Mouse (Mus musculus): ENCODE measurements around the gene Vsx2. TPM values are rescaled to one million over a fixed set of nuclear protein-coding genes. Genes with fewer than 3 reads are reported as not detected.

Gene Vsx2
- polyA plus RNA-seq, 1 experiment from 2014 or later, result not detected

GRCm38 (mm10) chr12:84605860-84606259 is 36.3 kb downstream of the Vsx2 start:
- no peaks in the 10 kb centered on the region for H3K9me3 ChIP-seq (ENCODE audit: low read length)
- no peak overlapping the region for H3K27ac ChIP-seq (ENCODE audit: low read length)
- no peak overlapping the region for H3K4me3 ChIP-seq (ENCODE audit: low read length)
- no peak for ATAC-seq (ENCODE audit: low FRiP score, low TSS enrichment)
- no peaks in the 10 kb centered on the region for H3K27me3 ChIP-seq (ENCODE audit: insufficient read depth, low read length)
- H3K9ac ChIP-seq (replicated peaks; ENCODE audit: low read length), result no peak overlapping the region
- H3K4me1 ChIP-seq (ENCODE audit: insufficient read depth, low read length), result no peaks in the 10 kb centered on the region
- WGBS, result 70% methylated on average over 7 of the region's 7 CpGs
- H3K36me3 ChIP-seq (ENCODE audit: insufficient read depth, low read length), result peaks cover 22% of the 10 kb centered on the region
- no peak overlapping the region for H3K4me2 ChIP-seq (replicated peaks; ENCODE audit: low read depth, low read length)

GRCm38 (mm10) chr12:84611718-84612117 is 42.2 kb downstream of the Vsx2 start:
- H3K4me3 ChIP-seq (ENCODE audit: low read length), result no peak overlapping the region
- ATAC-seq (ENCODE audit: low FRiP score, low TSS enrichment), result no peak
- H3K27me3 ChIP-seq (ENCODE audit: insufficient read depth, low read length), result no peaks in the 10 kb centered on the region
- H3K27ac ChIP-seq (ENCODE audit: low read length), result no peak overlapping the region
- no peaks in the 10 kb centered on the region for H3K9me3 ChIP-seq (ENCODE audit: low read length)
- WGBS, result 83% methylated on average over 10 of the region's 10 CpGs
- peaks cover 20% of the 10 kb centered on the region for H3K4me1 ChIP-seq (ENCODE audit: insufficient read depth, low read length)
- H3K36me3 ChIP-seq (ENCODE audit: insufficient read depth, low read length), result peaks cover 5% of the 10 kb centered on the region; the same call in 1 of the 2 replicates
- no peak overlapping the region for H3K4me2 ChIP-seq (replicated peaks; ENCODE audit: low read depth, low read length)
- H3K9ac ChIP-seq (replicated peaks; ENCODE audit: low read length), result no peak overlapping the region

- peak overlapping the region; percentile 57 for H3K27ac ChIP-seq (ENCODE audit: low read length)
- no peak overlapping the region for H3K4me2 ChIP-seq (replicated peaks; ENCODE audit: low read depth, low read length)
- H3K4me3 ChIP-seq (ENCODE audit: low read length), result no peak overlapping the region
- H3K27me3 ChIP-seq (ENCODE audit: insufficient read depth, low read length), result no peaks in the 10 kb centered on the region
- H3K36me3 ChIP-seq (ENCODE audit: insufficient read depth, low read length), result no peaks in the 10 kb centered on the region
- peaks cover 20% of the 10 kb centered on the region for H3K4me1 ChIP-seq (ENCODE audit: insufficient read depth, low read length)
- 38% methylated on average over 8 of the region's 8 CpGs for WGBS
- peak; percentile 71 for ATAC-seq (ENCODE audit: low FRiP score, low TSS enrichment)
- no peak overlapping the region for H3K9ac ChIP-seq (replicated peaks; ENCODE audit: low read length)
- no peaks in the 10 kb centered on the region for H3K9me3 ChIP-seq (ENCODE audit: low read length)
Observed at GRCm38 (mm10) chr12:84612518-84612917, 43.0 kb downstream of the Vsx2 start.

GRCm38 (mm10) chr12:84614001-84614400 is 44.4 kb downstream of the Vsx2 start:
- 83% methylated on average over 11 of the region's 11 CpGs for WGBS

GRCm38 (mm10) chr12:84614524-84614923 is 45.0 kb downstream of the Vsx2 start:
- Histone ChIP-seq H3K36me3 (ENCODE audit: insufficient read depth, low read length) (no peaks in the 10 kb centered on the region), H3K9ac (replicated peaks; ENCODE audit: low read length) (no peak overlapping the region), H3K4me1 (ENCODE audit: insufficient read depth, low read length) (peaks cover 20% of the 10 kb centered on the region), H3K4me2 (replicated peaks; ENCODE audit: low read depth, low read length) (no peak overlapping the region), H3K27ac (ENCODE audit: low read length) (no peak overlapping the region), H3K9me3 (ENCODE audit: low read length) (no peaks in the 10 kb centered on the region), H3K27me3 (ENCODE audit: insufficient read depth, low read length) (no peaks in the 10 kb centered on the region), H3K4me3 (ENCODE audit: low read length) (no peak overlapping the region)
- WGBS, result 69% methylated on average over 7 of the region's 7 CpGs
- no peak for ATAC-seq (ENCODE audit: low FRiP score, low TSS enrichment)

More at GRCm38 (mm10) chr12:84614001-84614400, 44.4 kb downstream of the Vsx2 start:
- Histone ChIP-seq H3K27me3 (ENCODE audit: insufficient read depth, low read length) (no peaks in the 10 kb centered on the region), H3K9me3 (ENCODE audit: low read length) (no peaks in the 10 kb centered on the region), H3K36me3 (ENCODE audit: insufficient read depth, low read length) (no peaks in the 10 kb centered on the region), H3K9ac (replicated peaks; ENCODE audit: low read length) (no peak overlapping the region; the same call in 1 of the 2 replicates), H3K27ac (ENCODE audit: low read length) (no peak overlapping the region), H3K4me2 (replicated peaks; ENCODE audit: low read depth, low read length) (no peak overlapping the region), H3K4me1 (ENCODE audit: insufficient read depth, low read length) (peaks cover 20% of the 10 kb centered on the region), H3K4me3 (ENCODE audit: low read length) (no peak overlapping the region)
- ATAC-seq (ENCODE audit: low FRiP score, low TSS enrichment), result no peak

GRCm38 (mm10) chr12:84616977-84617630 is 47.5 kb downstream of the Vsx2 start, which contains the start of gene Abcd4:
Abcd4 (minus strand) TSS chr12:84617413.
- H3K36me3 ChIP-seq (ENCODE audit: insufficient read depth, low read length), result no peaks in the 10 kb centered on the region
- WGBS, result 0% methylated on average over 34 of the region's 34 CpGs
- H3K4me1 ChIP-seq (ENCODE audit: insufficient read depth, low read length), result peaks cover 21% of the 10 kb centered on the region
- ATAC-seq (ENCODE audit: low FRiP score, low TSS enrichment), result peak; percentile 98
- H3K27ac ChIP-seq (ENCODE audit: low read length), result peak within 1 kb of the TSS; percentile 50; the same call in 1 of the 2 replicates
- peaks cover 3% of the 10 kb centered on the region; the same call in 1 of the 2 replicates for H3K27me3 ChIP-seq (ENCODE audit: insufficient read depth, low read length)
- peak within 1 kb of the TSS; percentile 93 for H3K9ac ChIP-seq (replicated peaks; ENCODE audit: low read length)
- peak within 1 kb of the TSS; percentile 78 for H3K4me2 ChIP-seq (replicated peaks; ENCODE audit: low read depth, low read length)
- peak within 1 kb of the TSS; percentile 95 for H3K4me3 ChIP-seq (ENCODE audit: low read length)
- no peaks in the 10 kb centered on the region for H3K9me3 ChIP-seq (ENCODE audit: low read length)

- 7% methylated on average over 10 of the region's 10 CpGs for WGBS
- H3K27ac ChIP-seq (ENCODE audit: low read length), result no peak overlapping the region
- peak overlapping the region; percentile 78 for H3K4me2 ChIP-seq (replicated peaks; ENCODE audit: low read depth, low read length)
Observed at GRCm38 (mm10) chr12:84617663-84618062, 48.1 kb downstream of the Vsx2 start.

GRCm38 (mm10) chr12:84620975-84621374 is 51.4 kb downstream of the Vsx2 start:
- H3K27me3 ChIP-seq (ENCODE audit: insufficient read depth, low read length), result peaks cover 30% of the 10 kb centered on the region
- ATAC-seq (ENCODE audit: low FRiP score, low TSS enrichment), result no peak

More at GRCm38 (mm10) chr12:84617663-84618062, 48.1 kb downstream of the Vsx2 start:
- peaks cover 15% of the 10 kb centered on the region for H3K4me1 ChIP-seq (ENCODE audit: insufficient read depth, low read length)
- H3K27me3 ChIP-seq (ENCODE audit: insufficient read depth, low read length), result peaks cover 3% of the 10 kb centered on the region; the same call in 1 of the 2 replicates
- H3K9me3 ChIP-seq (ENCODE audit: low read length), result no peaks in the 10 kb centered on the region
- no peaks in the 10 kb centered on the region for H3K36me3 ChIP-seq (ENCODE audit: insufficient read depth, low read length)
- H3K4me3 ChIP-seq (ENCODE audit: low read length), result peak overlapping the region; percentile 95
- ATAC-seq (ENCODE audit: low FRiP score, low TSS enrichment), result peak; percentile 58; the same call in 1 of the 2 replicates
- H3K9ac ChIP-seq (replicated peaks; ENCODE audit: low read length), result peak overlapping the region; percentile 93

GRCm38 (mm10) chr12:84624601-84625000 is 55.0 kb downstream of the Vsx2 start:
- H3K4me3 ChIP-seq (ENCODE audit: low read length), result no peak overlapping the region
- WGBS, result 34% methylated on average over 8 of the region's 8 CpGs
- no peak overlapping the region for H3K4me2 ChIP-seq (replicated peaks; ENCODE audit: low read depth, low read length)

More at GRCm38 (mm10) chr12:84620975-84621374, 51.4 kb downstream of the Vsx2 start:
- Histone ChIP-seq H3K4me3 (ENCODE audit: low read length) (no peak overlapping the region), H3K4me1 (ENCODE audit: insufficient read depth, low read length) (0 out of 2 replicates have a peak, but pooled peaks cover 8% of the 10 kb centered on the region), H3K27ac (ENCODE audit: low read length) (no peak overlapping the region), H3K36me3 (ENCODE audit: insufficient read depth, low read length) (no peaks in the 10 kb centered on the region), H3K9me3 (ENCODE audit: low read length) (no peaks in the 10 kb centered on the region), H3K4me2 (replicated peaks; ENCODE audit: low read depth, low read length) (no peak overlapping the region), H3K9ac (replicated peaks; ENCODE audit: low read length) (no peak overlapping the region)

GRCm38 (mm10) chr12:84625116-84625515 is 55.6 kb downstream of the Vsx2 start:
- no peak overlapping the region for H3K4me3 ChIP-seq (ENCODE audit: low read length)
- WGBS, result 5% methylated on average over 9 of the region's 9 CpGs
- H3K36me3 ChIP-seq (ENCODE audit: insufficient read depth, low read length), result no peaks in the 10 kb centered on the region
- H3K9me3 ChIP-seq (ENCODE audit: low read length), result no peaks in the 10 kb centered on the region
- ATAC-seq (ENCODE audit: low FRiP score, low TSS enrichment), result no peak
- H3K9ac ChIP-seq (replicated peaks; ENCODE audit: low read length), result no peak overlapping the region
- no peak overlapping the region for H3K4me2 ChIP-seq (replicated peaks; ENCODE audit: low read depth, low read length)
- H3K27me3 ChIP-seq (ENCODE audit: insufficient read depth, low read length), result peaks cover 41% of the 10 kb centered on the region
- 0 out of 2 replicates have a peak, but pooled peaks cover 2% of the 10 kb centered on the region for H3K4me1 ChIP-seq (ENCODE audit: insufficient read depth, low read length)
- no peak overlapping the region for H3K27ac ChIP-seq (ENCODE audit: low read length)

More at GRCm38 (mm10) chr12:84624601-84625000, 55.0 kb downstream of the Vsx2 start:
- Histone ChIP-seq H3K36me3 (ENCODE audit: insufficient read depth, low read length) (no peaks in the 10 kb centered on the region), H3K27me3 (ENCODE audit: insufficient read depth, low read length) (peaks cover 41% of the 10 kb centered on the region), H3K9ac (replicated peaks; ENCODE audit: low read length) (no peak overlapping the region), H3K27ac (ENCODE audit: low read length) (no peak overlapping the region), H3K9me3 (ENCODE audit: low read length) (no peaks in the 10 kb centered on the region), H3K4me1 (ENCODE audit: insufficient read depth, low read length) (0 out of 2 replicates have a peak, but pooled peaks cover 5% of the 10 kb centered on the region)
- no peak for ATAC-seq (ENCODE audit: low FRiP score, low TSS enrichment)

Data from kidney, embryonic 16.5 days (tissue).